Mouse (Mus musculus): ENCODE results near the gene Fbxo17. TPM values are rescaled to one million over a fixed set of nuclear protein-coding genes. Genes with fewer than 3 reads are reported as not detected.

The Fbxo17 gene
- polyA plus RNA-seq, 1 experiment from 2014 or later, result 2.9 TPM

GRCm38 (mm10) chr7:28780067-28780658 is 63.6 kb downstream of the Fbxo17 start:
- H3K27me3 ChIP-seq (ENCODE audit: control insufficient read depth, insufficient read depth, low read length), result no peaks in the 10 kb centered on the region
- no peak overlapping the region for H3K27ac ChIP-seq (replicated peaks; ENCODE audit: low read depth, low read length)
- DNase-seq (peak; percentile 93), ATAC-seq (ENCODE audit: low FRiP score, low TSS enrichment) (0 out of 2 replicates have a peak, but pooled peaks have one; percentile 31)
- H3K9me3 ChIP-seq (ENCODE audit: control insufficient read depth, low read length), result no peaks in the 10 kb centered on the region
- H3K36me3 ChIP-seq (ENCODE audit: control insufficient read depth, insufficient read depth, low read length), result peaks cover 36% of the 10 kb centered on the region
- WGBS, result 48% methylated on average over 6 of the region's 6 CpGs
- H3K4me2 ChIP-seq (ENCODE audit: low read length), result no peak overlapping the region
- H3K4me3 ChIP-seq (replicated peaks; ENCODE audit: low read depth, low read length), result no peak overlapping the region
- H3K4me1 ChIP-seq (ENCODE audit: control insufficient read depth, insufficient read depth, low read length), result no peaks in the 10 kb centered on the region
- H3K9ac ChIP-seq (replicated peaks; ENCODE audit: low read length), result no peak overlapping the region

GRCm38 (mm10) chr7:28780857-28781256 is 64.3 kb downstream of the Fbxo17 start:
- Histone ChIP-seq H3K27ac (replicated peaks; ENCODE audit: low read depth, low read length) (no peak overlapping the region), H3K9me3 (ENCODE audit: control insufficient read depth, low read length) (no peaks in the 10 kb centered on the region), H3K36me3 (ENCODE audit: control insufficient read depth, insufficient read depth, low read length) (peaks cover 39% of the 10 kb centered on the region), H3K9ac (replicated peaks; ENCODE audit: low read length) (no peak overlapping the region), H3K4me2 (ENCODE audit: low read length) (no peak overlapping the region), H3K4me1 (ENCODE audit: control insufficient read depth, insufficient read depth, low read length) (no peaks in the 10 kb centered on the region), H3K27me3 (ENCODE audit: control insufficient read depth, insufficient read depth, low read length) (no peaks in the 10 kb centered on the region), H3K4me3 (replicated peaks; ENCODE audit: low read depth, low read length) (no peak overlapping the region)
- WGBS, result 86% methylated on average over 7 of the region's 7 CpGs
- ATAC-seq (ENCODE audit: low FRiP score, low TSS enrichment), result no peak
- DNase-seq, result no peak

GRCm38 (mm10) chr7:28781261-28781663 is 64.7 kb downstream of the Fbxo17 start:
- 92% methylated on average over 8 of the region's 8 CpGs for WGBS
- ATAC-seq (ENCODE audit: low FRiP score, low TSS enrichment) (no peak), DNase-seq (no peak)
- no peaks in the 10 kb centered on the region for H3K27me3 ChIP-seq (ENCODE audit: control insufficient read depth, insufficient read depth, low read length)
- H3K4me1 ChIP-seq (ENCODE audit: control insufficient read depth, insufficient read depth, low read length), result no peaks in the 10 kb centered on the region
- no peak overlapping the region for H3K4me2 ChIP-seq (ENCODE audit: low read length)
- no peaks in the 10 kb centered on the region for H3K9me3 ChIP-seq (ENCODE audit: control insufficient read depth, low read length)
- peaks cover 41% of the 10 kb centered on the region for H3K36me3 ChIP-seq (ENCODE audit: control insufficient read depth, insufficient read depth, low read length)
- H3K4me3 ChIP-seq (replicated peaks; ENCODE audit: low read depth, low read length), result no peak overlapping the region
- no peak overlapping the region for H3K27ac ChIP-seq (replicated peaks; ENCODE audit: low read depth, low read length)
- H3K9ac ChIP-seq (replicated peaks; ENCODE audit: low read length), result no peak overlapping the region

- no peak overlapping the region for H3K4me3 ChIP-seq (replicated peaks; ENCODE audit: low read depth, low read length)
- no peak overlapping the region for H3K27ac ChIP-seq (replicated peaks; ENCODE audit: low read depth, low read length)
- H3K9me3 ChIP-seq (ENCODE audit: control insufficient read depth, low read length), result no peaks in the 10 kb centered on the region
- DNase-seq, result no peak
- H3K27me3 ChIP-seq (ENCODE audit: control insufficient read depth, insufficient read depth, low read length), result no peaks in the 10 kb centered on the region
- H3K36me3 ChIP-seq (ENCODE audit: control insufficient read depth, insufficient read depth, low read length), result peaks cover 42% of the 10 kb centered on the region
- H3K4me1 ChIP-seq (ENCODE audit: control insufficient read depth, insufficient read depth, low read length), result no peaks in the 10 kb centered on the region
- no peak overlapping the region for H3K4me2 ChIP-seq (ENCODE audit: low read length)
- WGBS, result 72% methylated on average over 5 of the region's 5 CpGs
- no peak for ATAC-seq (ENCODE audit: low FRiP score, low TSS enrichment)
- no peak overlapping the region for H3K9ac ChIP-seq (replicated peaks; ENCODE audit: low read length)
Observed at GRCm38 (mm10) chr7:28785161-28785560, 68.6 kb downstream of the Fbxo17 start.

Other genes starting within 250 kb of the Fbxo17 start
- not detected in 2 replicates for gene Ifnl2, start 206.3 kb upstream of the Fbxo17 start, polyA plus RNA-seq (2014; fragmentation: Nextera tagmentation; extraction: Ambion mirVana)
- not detected in 2 replicates for gene Ifnl3, start 194.0 kb upstream of the Fbxo17 start, polyA plus RNA-seq (2014; fragmentation: Nextera tagmentation; extraction: Ambion mirVana)
- gene Sycn, start 175.9 kb upstream of the Fbxo17 start, polyA plus RNA-seq (2014; fragmentation: Nextera tagmentation; extraction: Ambion mirVana), result not detected in 2 replicates
- 0.13 TPM in 1 of 2 replicates, not detected in the other for gene Nccrp1, start 169.6 kb upstream of the Fbxo17 start, polyA plus RNA-seq (2014; fragmentation: Nextera tagmentation; extraction: Ambion mirVana)
- gene Samd4b, start 118.7 kb upstream of the Fbxo17 start, polyA plus RNA-seq (2014; fragmentation: Nextera tagmentation; extraction: Ambion mirVana), result 27.2 and 29.5 TPM in 2 replicates
- gene Pak4, start 118.6 kb upstream of the Fbxo17 start, polyA plus RNA-seq (2014; fragmentation: Nextera tagmentation; extraction: Ambion mirVana), result 12.3 and 15.6 TPM in 2 replicates
- gene Acp7, start 85.5 kb upstream of the Fbxo17 start, polyA plus RNA-seq (2014; fragmentation: Nextera tagmentation; extraction: Ambion mirVana), result not detected in 2 replicates
- gene Fbxo27, start 24.0 kb upstream of the Fbxo17 start, polyA plus RNA-seq (2014; fragmentation: Nextera tagmentation; extraction: Ambion mirVana), result 7.8 and 10.6 TPM in 2 replicates
- gene Mrps12, start 25.0 kb downstream of the Fbxo17 start, polyA plus RNA-seq (2014; fragmentation: Nextera tagmentation; extraction: Ambion mirVana), result 108 and 128 TPM in 2 replicates
- 16.8 TPM in 2 replicates for gene Sars2, start 25.2 kb downstream of the Fbxo17 start, polyA plus RNA-seq (2014; fragmentation: Nextera tagmentation; extraction: Ambion mirVana)
- 0.22 TPM in 1 of 2 replicates, not detected in the other for gene Ccer2, start 39.4 kb downstream of the Fbxo17 start, polyA plus RNA-seq (2014; fragmentation: Nextera tagmentation; extraction: Ambion mirVana)
- 104 and 110 TPM in 2 replicates for gene Sirt2, start 49.9 kb downstream of the Fbxo17 start, polyA plus RNA-seq (2014; fragmentation: Nextera tagmentation; extraction: Ambion mirVana)
- gene Nfkbib, start 50.7 kb downstream of the Fbxo17 start, polyA plus RNA-seq (2014; fragmentation: Nextera tagmentation; extraction: Ambion mirVana), result 55.9 and 66.2 TPM in 2 replicates
- gene Rinl, start 72.2 kb downstream of the Fbxo17 start, polyA plus RNA-seq (2014; fragmentation: Nextera tagmentation; extraction: Ambion mirVana), result 1.1 and 2.4 TPM in 2 replicates
- 168 and 170 TPM in 2 replicates for gene Hnrnpl, start 91.7 kb downstream of the Fbxo17 start, polyA plus RNA-seq (2014; fragmentation: Nextera tagmentation; extraction: Ambion mirVana)
- 62.4 and 78.1 TPM in 2 replicates for gene Ech1, start 108.4 kb downstream of the Fbxo17 start, polyA plus RNA-seq (2014; fragmentation: Nextera tagmentation; extraction: Ambion mirVana)
- 1.7 and 3.3 TPM in 2 replicates for gene Lgals4, start 117.0 kb downstream of the Fbxo17 start, polyA plus RNA-seq (2014; fragmentation: Nextera tagmentation; extraction: Ambion mirVana)
- 7.9 and 22.6 TPM in 2 replicates for gene Lgals7, start 147.0 kb downstream of the Fbxo17 start, polyA plus RNA-seq (2014; fragmentation: Nextera tagmentation; extraction: Ambion mirVana)
- gene Capn12, start 164.6 kb downstream of the Fbxo17 start, polyA plus RNA-seq (2014; fragmentation: Nextera tagmentation; extraction: Ambion mirVana), result 0.33 and 0.55 TPM in 2 replicates
- gene Actn4, start 245.5 kb downstream of the Fbxo17 start, polyA plus RNA-seq (2014; fragmentation: Nextera tagmentation; extraction: Ambion mirVana), result 102 and 118 TPM in 2 replicates